In genomic region chr11:72429288-72429690, GRCm38 (mm10) we compare ENCODE assay signal across 7 mouse cellular contexts. TPM values are rescaled to one million over a fixed set of nuclear protein-coding genes. Genes with fewer than 3 reads are reported as not detected.
A peak's percentile ranks its signal among the peaks of the same experiment; 100 is the strongest.
DNase-seq lines count a peak whose midpoint lies in the region; ATAC-seq lines count a peak whose summit lies in the region.

No protein-coding gene starts in this region.

- no peaks in the 10 kb centered on the region for H3K27me3 ChIP-seq in intestine, embryonic 14.5 days (replicated peaks; ENCODE audit: control insufficient read depth, insufficient read depth, low read length)
- no peaks in the 10 kb centered on the region for H3K27me3 ChIP-seq in midbrain, embryonic 11.5 days (ENCODE audit: control insufficient read depth, insufficient read depth, low read length)

- peak; percentile 80 for ATAC-seq in intestine, embryonic 14.5 days (replicated peaks; ENCODE audit: low FRiP score, low TSS enrichment, low read depth)
- peak; percentile 55; the same call in 1 of the 2 replicates for ATAC-seq in midbrain, embryonic 11.5 days (ENCODE audit: low FRiP score)

- H3K4me2 ChIP-seq in intestine, embryonic 14.5 days (ENCODE audit: low read length): peak overlapping the region; percentile 25; the same call in 1 of the 2 replicates
- H3K4me2 ChIP-seq in midbrain, embryonic 11.5 days: no peak overlapping the region

- H3K4me1 ChIP-seq in intestine, embryonic 14.5 days (replicated peaks; ENCODE audit: control insufficient read depth, insufficient read depth, low read length): no peaks in the 10 kb centered on the region
- H3K4me1 ChIP-seq in midbrain, embryonic 11.5 days (ENCODE audit: control insufficient read depth, insufficient read depth, low read length): no peaks in the 10 kb centered on the region

- no peak overlapping the region for H3K4me3 ChIP-seq in intestine, embryonic 14.5 days (ENCODE audit: low read depth, low read length)
- no peak overlapping the region for H3K4me3 ChIP-seq in midbrain, embryonic 11.5 days (ENCODE audit: low read depth, low read length)

- DNase-seq in adrenal gland, adult 18-20 months (ENCODE audit: low spot score in 2 of 2): peak; percentile 63 to 66
- peak; percentile 91 for DNase-seq in embryo, embryonic 10.5 days (ENCODE audit: low spot score)
- DNase-seq in gastrocnemius, postnatal 25 days: peak; percentile 57
- peak; percentile 85 for DNase-seq in intestine, embryonic 14.5 days (ENCODE audit: low spot score)
- peak; percentile 66 to 71 for DNase-seq in left cerebral cortex, postnatal 36 days (ENCODE audit: low spot score in 2 of 2)
- peak; percentile 96 for DNase-seq in midbrain, embryonic 11.5 days (ENCODE audit: low spot score, missing footprints)
- DNase-seq in spleen, adult 18-20 months: peak; percentile 57 to 75

- no peak overlapping the region for H3K9ac ChIP-seq in intestine, embryonic 14.5 days (ENCODE audit: low read length)
- H3K9ac ChIP-seq in midbrain, embryonic 11.5 days (ENCODE audit: low read length): no peak overlapping the region

- intact Hi-C loops in left cerebral cortex, postnatal 36 days (cut with DNase I): loop anchor here (2.0 kb wide), 3 partner anchors 74 to 204 kb away; no protein-coding TSS in a partner anchor

- no peak overlapping the region for H3K27ac ChIP-seq in intestine, embryonic 14.5 days (ENCODE audit: low read depth)
- no peak overlapping the region for H3K27ac ChIP-seq in midbrain, embryonic 11.5 days (ENCODE audit: low read depth, low read length)

- no peaks in the 10 kb centered on the region for H3K36me3 ChIP-seq in intestine, embryonic 14.5 days (ENCODE audit: control insufficient read depth, insufficient read depth, low read length)
- H3K36me3 ChIP-seq in midbrain, embryonic 11.5 days (ENCODE audit: control insufficient read depth, insufficient read depth, low read length): no peaks in the 10 kb centered on the region

- 0 out of 2 replicates have a peak, but pooled peaks cover 2% of the 10 kb centered on the region for H3K9me3 ChIP-seq in intestine, embryonic 14.5 days (ENCODE audit: control insufficient read depth, low read length)
- no peaks in the 10 kb centered on the region for H3K9me3 ChIP-seq in midbrain, embryonic 11.5 days (ENCODE audit: control insufficient read depth, low read length)

- 53% methylated on average over 7 of the region's 7 CpGs for WGBS in intestine, embryonic 14.5 days
- 43% methylated on average over 7 of the region's 7 CpGs for WGBS in midbrain, embryonic 11.5 days

RNA-seq across cellular contexts. Expression of gene Ggt6, which starts 6.0 kb away (rescaled TPM):
- total RNA-seq in adrenal gland, adult 18-20 months (2021): 1 to 10 TPM in 1 of 2 experiments, under 1 TPM in 1; 0.80 to 3.4 TPM
- total RNA-seq in gastrocnemius, postnatal 25 days (2021): under 1 TPM; 0.38 TPM
- polyA plus RNA-seq in intestine, embryonic 14.5 days (2014; fragmentation: Nextera tagmentation; extraction: Ambion mirVana): 6.7 and 7.0 TPM in 2 replicates
- under 1 TPM in 1 of 2 experiments, not detected in 1; 0.29 TPM for total RNA-seq in left cerebral cortex, postnatal 36 days (2021)
- polyA plus RNA-seq in midbrain, embryonic 11.5 days (2014; fragmentation: Nextera tagmentation; extraction: Ambion mirVana): not detected in 2 replicates

RNA-seq across cellular contexts. Expression of gene Mybbp1a, which starts 11.9 kb away (rescaled TPM):
- total RNA-seq in adrenal gland, adult 18-20 months (2021): 10 to 100 TPM; 75.1 to 86.3 TPM
- 10 to 100 TPM; 52.1 to 56.5 TPM for total RNA-seq in gastrocnemius, postnatal 25 days (2021)
- polyA plus RNA-seq in intestine, embryonic 14.5 days (2014; fragmentation: Nextera tagmentation; extraction: Ambion mirVana): 173 and 184 TPM in 2 replicates
- total RNA-seq in left cerebral cortex, postnatal 36 days (2021): 10 to 100 TPM; 42.8 to 50.2 TPM
- 142 and 144 TPM in 2 replicates for polyA plus RNA-seq in midbrain, embryonic 11.5 days (2014; fragmentation: Nextera tagmentation; extraction: Ambion mirVana)

RNA-seq across cellular contexts. Expression of gene Smtnl2, which starts 17.8 kb away (rescaled TPM):
- 1 to 10 TPM; 1.3 to 2.6 TPM for total RNA-seq in adrenal gland, adult 18-20 months (2021)
- 100 to 1,000 TPM; 219 to 223 TPM for total RNA-seq in gastrocnemius, postnatal 25 days (2021)
- 26.2 and 34.5 TPM in 2 replicates for polyA plus RNA-seq in intestine, embryonic 14.5 days (2014; fragmentation: Nextera tagmentation; extraction: Ambion mirVana)
- total RNA-seq in left cerebral cortex, postnatal 36 days (2021): 1 to 10 TPM in 1 of 2 experiments, under 1 TPM in 1; 0.68 to 1.5 TPM
- polyA plus RNA-seq in midbrain, embryonic 11.5 days (2014; fragmentation: Nextera tagmentation; extraction: Ambion mirVana): 3.7 and 4.1 TPM in 2 replicates

Comparison
In these comparisons a context has a peak if more than half of its experiments do, and no peak if none do; other contexts are left out.
1. RNA of gene Smtnl2, which starts 17.8 kb away (total RNA-seq): 219 to 223 TPM in gastrocnemius, postnatal 25 days; 1.3 to 2.6 TPM in adrenal gland, adult 18-20 months and 0.68 to 1.5 TPM in left cerebral cortex, postnatal 36 days; every median in the first group is over 10 times any median in the second.
2. Peak in every context shown above with its lines, with median percentiles within 50 percentile points of each other: DNase-seq.